Mouse (Mus musculus): Measurements from ENCODE around the gene Cbr2. TPM values are rescaled to one million over a fixed set of nuclear protein-coding genes. Genes with fewer than 3 reads are reported as not detected.
"Not testable (repeated sequence)": the region's sequence is repeated elsewhere in the genome, so short reads cannot be mapped to it uniquely, and the experiment has no call there.

Cbr2 gene
- polyA plus RNA-seq (2015; fragmentation: Nextera tagmentation; extraction: Ambion mirVana): 1.7 and 2.3 TPM in 2 replicates

- 72% methylated on average over 12 of the region's 12 CpGs for WGBS
- Histone ChIP-seq H3K27ac (ENCODE audit: low read length) (no peak within 1 kb of the TSS), H3K36me3 (ENCODE audit: control insufficient read depth, insufficient read depth, low read length) (no peaks in the 10 kb centered on the region), H3K4me2 (ENCODE audit: low read depth, low read length) (no peak within 1 kb of the TSS), H3K4me1 (ENCODE audit: control insufficient read depth, insufficient read depth, low read length) (no peaks in the 10 kb centered on the region), H3K27me3 (replicated peaks; ENCODE audit: control insufficient read depth, insufficient read depth, low read length) (no peaks in the 10 kb centered on the region), H3K9me3 (ENCODE audit: control insufficient read depth, low read length) (no peaks in the 10 kb centered on the region), H3K9ac (ENCODE audit: low read depth, low read length) (no peak within 1 kb of the TSS), H3K4me3 (ENCODE audit: low read length) (no peak within 1 kb of the TSS)
- no peak for ATAC-seq
These were observed at the start of gene Cbr2 for GRCm38 (mm10) chr11:120731858-120732680. Gene Cbr2, minus strand, starts transcription at chr11:120732114.

GRCm38 (mm10) chr11:120781361-120781760 is 49.4 kb upstream of the Cbr2 start:
- not testable (repeated sequence) for H3K27ac ChIP-seq (ENCODE audit: low read length); H3K4me2 ChIP-seq (ENCODE audit: low read depth, low read length); H3K36me3 ChIP-seq (ENCODE audit: control insufficient read depth, insufficient read depth, low read length); H3K9me3 ChIP-seq (ENCODE audit: control insufficient read depth, low read length); ATAC-seq; H3K9ac ChIP-seq (ENCODE audit: low read depth, low read length); H3K4me3 ChIP-seq (ENCODE audit: low read length); H3K27me3 ChIP-seq (replicated peaks; ENCODE audit: control insufficient read depth, insufficient read depth, low read length)
- WGBS: 96% methylated on average over 6 of the region's 6 CpGs
- H3K4me1 ChIP-seq (ENCODE audit: control insufficient read depth, insufficient read depth, low read length): peaks cover 19% of the 10 kb centered on the region

- H3K36me3 ChIP-seq (ENCODE audit: control insufficient read depth, insufficient read depth, low read length): no peaks in the 10 kb centered on the region
- no peak overlapping the region for H3K4me2 ChIP-seq (ENCODE audit: low read depth, low read length)
- no peaks in the 10 kb centered on the region for H3K27me3 ChIP-seq (replicated peaks; ENCODE audit: control insufficient read depth, insufficient read depth, low read length)
- no peak for ATAC-seq
- 88% methylated on average over 1 of the region's 1 CpGs for WGBS
- no peak overlapping the region for H3K9ac ChIP-seq (ENCODE audit: low read depth, low read length)
- H3K27ac ChIP-seq (ENCODE audit: low read length): no peak overlapping the region
- no peak overlapping the region for H3K4me3 ChIP-seq (ENCODE audit: low read length)
- peaks cover 14% of the 10 kb centered on the region for H3K4me1 ChIP-seq (ENCODE audit: control insufficient read depth, insufficient read depth, low read length)
- no peaks in the 10 kb centered on the region for H3K9me3 ChIP-seq (ENCODE audit: control insufficient read depth, low read length)
These were observed 48.0 kb upstream of the Cbr2 start for GRCm38 (mm10) chr11:120779876-120780275.

- H3K9me3 ChIP-seq (ENCODE audit: control insufficient read depth, low read length): no peaks in the 10 kb centered on the region
- H3K9ac ChIP-seq (ENCODE audit: low read depth, low read length): no peak overlapping the region
- no peaks in the 10 kb centered on the region for H3K27me3 ChIP-seq (replicated peaks; ENCODE audit: control insufficient read depth, insufficient read depth, low read length)
- no peak overlapping the region for H3K4me3 ChIP-seq (ENCODE audit: low read length)
- H3K36me3 ChIP-seq (ENCODE audit: control insufficient read depth, insufficient read depth, low read length): no peaks in the 10 kb centered on the region
- H3K4me2 ChIP-seq (ENCODE audit: low read depth, low read length): no peak overlapping the region
- ATAC-seq: no peak
- 31% methylated on average over 6 of the region's 6 CpGs for WGBS
- H3K4me1 ChIP-seq (ENCODE audit: control insufficient read depth, insufficient read depth, low read length): 0 out of 2 replicates have a peak, but pooled peaks cover 3% of the 10 kb centered on the region
- H3K27ac ChIP-seq (ENCODE audit: low read length): no peak overlapping the region
These were observed 45.2 kb upstream of the Cbr2 start for GRCm38 (mm10) chr11:120777123-120777522.

GRCm38 (mm10) chr11:120775774-120776469 is 44.0 kb upstream of the Cbr2 start:
- Histone ChIP-seq H3K4me2 (ENCODE audit: low read depth, low read length) (no peak overlapping the region), H3K27ac (ENCODE audit: low read length) (no peak overlapping the region), H3K4me1 (ENCODE audit: control insufficient read depth, insufficient read depth, low read length) (0 out of 2 replicates have a peak, but pooled peaks cover 3% of the 10 kb centered on the region), H3K36me3 (ENCODE audit: control insufficient read depth, insufficient read depth, low read length) (no peaks in the 10 kb centered on the region), H3K9me3 (ENCODE audit: control insufficient read depth, low read length) (no peaks in the 10 kb centered on the region), H3K9ac (ENCODE audit: low read depth, low read length) (no peak overlapping the region), H3K27me3 (replicated peaks; ENCODE audit: control insufficient read depth, insufficient read depth, low read length) (no peaks in the 10 kb centered on the region), H3K4me3 (ENCODE audit: low read length) (no peak overlapping the region)
- WGBS: 23% methylated on average over 15 of the region's 15 CpGs
- peak; percentile 87 for ATAC-seq

- H3K36me3 ChIP-seq (ENCODE audit: control insufficient read depth, insufficient read depth, low read length): no peaks in the 10 kb centered on the region
- no peak overlapping the region for H3K4me3 ChIP-seq (ENCODE audit: low read length)
- WGBS: 86% methylated on average over 7 of the region's 7 CpGs
- H3K4me2 ChIP-seq (ENCODE audit: low read depth, low read length): no peak overlapping the region
- H3K9ac ChIP-seq (ENCODE audit: low read depth, low read length): no peak overlapping the region
- 0 out of 2 replicates have a peak, but pooled peaks cover 3% of the 10 kb centered on the region for H3K4me1 ChIP-seq (ENCODE audit: control insufficient read depth, insufficient read depth, low read length)
- no peak for ATAC-seq
- H3K9me3 ChIP-seq (ENCODE audit: control insufficient read depth, low read length): no peaks in the 10 kb centered on the region
- no peak overlapping the region for H3K27ac ChIP-seq (ENCODE audit: low read length)
- H3K27me3 ChIP-seq (replicated peaks; ENCODE audit: control insufficient read depth, insufficient read depth, low read length): no peaks in the 10 kb centered on the region
These were observed 41.7 kb upstream of the Cbr2 start for GRCm38 (mm10) chr11:120773463-120774190.

GRCm38 (mm10) chr11:120772749-120773148 is 40.8 kb upstream of the Cbr2 start:
- Histone ChIP-seq H3K9me3 (ENCODE audit: control insufficient read depth, low read length) (no peaks in the 10 kb centered on the region), H3K27me3 (replicated peaks; ENCODE audit: control insufficient read depth, insufficient read depth, low read length) (no peaks in the 10 kb centered on the region), H3K36me3 (ENCODE audit: control insufficient read depth, insufficient read depth, low read length) (no peaks in the 10 kb centered on the region), H3K4me3 (ENCODE audit: low read length) (no peak overlapping the region), H3K27ac (ENCODE audit: low read length) (no peak overlapping the region), H3K4me2 (ENCODE audit: low read depth, low read length) (no peak overlapping the region), H3K4me1 (ENCODE audit: control insufficient read depth, insufficient read depth, low read length) (peaks cover 5% of the 10 kb centered on the region; the same call in 1 of the 2 replicates), H3K9ac (ENCODE audit: low read depth, low read length) (no peak overlapping the region)
- no peak for ATAC-seq
- WGBS: 84% methylated on average over 3 of the region's 3 CpGs

GRCm38 (mm10) chr11:120768206-120768605 is 36.3 kb upstream of the Cbr2 start:
- H3K27ac ChIP-seq (ENCODE audit: low read length): peak overlapping the region; percentile 46
- H3K4me3 ChIP-seq (ENCODE audit: low read length): no peak overlapping the region
- H3K27me3 ChIP-seq (replicated peaks; ENCODE audit: control insufficient read depth, insufficient read depth, low read length): no peaks in the 10 kb centered on the region
- H3K36me3 ChIP-seq (ENCODE audit: control insufficient read depth, insufficient read depth, low read length): no peaks in the 10 kb centered on the region
- no peak overlapping the region for H3K9ac ChIP-seq (ENCODE audit: low read depth, low read length)
- WGBS: 79% methylated on average over 1 of the region's 1 CpGs
- H3K4me1 ChIP-seq (ENCODE audit: control insufficient read depth, insufficient read depth, low read length): peaks cover 2% of the 10 kb centered on the region; the same call in 1 of the 2 replicates
- H3K9me3 ChIP-seq (ENCODE audit: control insufficient read depth, low read length): no peaks in the 10 kb centered on the region
- H3K4me2 ChIP-seq (ENCODE audit: low read depth, low read length): no peak overlapping the region
- peak; percentile 87 for ATAC-seq

- H3K27ac ChIP-seq (ENCODE audit: low read length); H3K4me3 ChIP-seq (ENCODE audit: low read length); H3K27me3 ChIP-seq (replicated peaks; ENCODE audit: control insufficient read depth, insufficient read depth, low read length); H3K4me1 ChIP-seq (ENCODE audit: control insufficient read depth, insufficient read depth, low read length); H3K36me3 ChIP-seq (ENCODE audit: control insufficient read depth, insufficient read depth, low read length); H3K9ac ChIP-seq (ENCODE audit: low read depth, low read length); H3K4me2 ChIP-seq (ENCODE audit: low read depth, low read length); H3K9me3 ChIP-seq (ENCODE audit: control insufficient read depth, low read length); ATAC-seq: not testable (repeated sequence)
- whole genome bisulfite sequencing: 75% methylated on average over 4 of the region's 7 CpGs
These were observed 35.1 kb upstream of the Cbr2 start for GRCm38 (mm10) chr11:120767023-120767422.

Measured in intestine, embryonic 16.5 days (tissue).